ENCODE assay signal across 22 mouse cellular contexts in genomic region chr8:126004953-126005352, GRCm38 (mm10). TPM values are rescaled to one million over a fixed set of nuclear protein-coding genes. Genes with fewer than 3 reads are reported as not detected.
A peak's percentile ranks its signal among the peaks of the same experiment; 100 is the strongest.
DNase-seq lines count a peak whose midpoint lies in the region; TF ChIP-seq lines count a peak whose summit lies in the region.
"Had no signal": no experiment of that assay in that cellular context is flagged by ENCODE, and none has a peak within 500 bp of the region (broad histone marks: within the 10 kb centered on the region; RNA-seq: fewer than 3 reads in every experiment).

No protein-coding gene starts in this region.

- H3K27ac ChIP-seq in cerebellum, adult 2 months (ENCODE audit: insufficient read depth, low read length) = peak overlapping the region; percentile 89
- peak overlapping the region; percentile 55 for H3K27ac ChIP-seq in layer of hippocampus, adult 2 months
- H3K27ac ChIP-seq: embryonic facial prominence, embryonic 13.5 days; embryonic facial prominence, embryonic 15.5 days; forebrain, embryonic 10.5 days; forebrain, embryonic 12.5 days had no signal

- no peak for TF ChIP-seq POLR2A in cerebellum, adult 2 months (IDR thresholded peaks at IDR 0.05; ENCODE audit: borderline replicate concordance, insufficient read depth, low read length)

- no peaks in the 10 kb centered on the region for H3K27me3 ChIP-seq in cerebellum, adult 2 months (ENCODE audit: control insufficient read depth, insufficient read depth, low read length)
- H3K27me3 ChIP-seq: embryonic facial prominence, embryonic 13.5 days; embryonic facial prominence, embryonic 15.5 days; forebrain, embryonic 12.5 days; Patski had no signal

- DNase-seq in cerebellum, adult 11 months = peak; percentile 26
- no peak for DNase-seq in cerebellum, postnatal 4 days (ENCODE audit: low spot score in 2 of 2)
- DNase-seq in cerebellum, adult 2 months = peak; percentile 44 to 54
- no peak for DNase-seq in cerebellum, adult 9-10 months
- no peak for DNase-seq in layer of hippocampus, adult 2 months (ENCODE audit: low spot score in 2 of 2)
- no peak for DNase-seq in layer of hippocampus, adult 8-10 months (ENCODE audit: low spot score in 2 of 2)
- no peak for DNase-seq in embryo, embryonic 11 days
- DNase-seq: adrenal gland, adult 8-10 months; adrenal gland, postnatal 14 days; adrenal gland, postnatal 36 days; B cell, adult 2 months; cerebellum, adult 9-11 months had no signal

- 52% methylated on average over 7 of the region's 7 CpGs for WGBS in cerebellum, adult 2 months

- peaks cover 50% of the 10 kb centered on the region for H3K4me1 ChIP-seq in cerebellum, adult 2 months (ENCODE audit: control insufficient read depth, insufficient read depth, low read length)
- H3K4me1 ChIP-seq: forebrain, embryonic 12.5 days had no signal

- peak overlapping the region; percentile 17 for H3K4me3 ChIP-seq in cerebellum, adult 2 months (replicated peaks; ENCODE audit: insufficient read depth, low read depth, low read length)
- H3K4me3 ChIP-seq in layer of hippocampus, adult 2 months = no peak overlapping the region
- H3K4me3 ChIP-seq: embryonic facial prominence, embryonic 13.5 days; embryonic facial prominence, embryonic 15.5 days; erythroblast, embryonic 14.5 days; forebrain, embryonic 10.5 days; forebrain, embryonic 12.5 days had no signal

- TF ChIP-seq CTCF in cerebellum, adult 2 months (IDR thresholded peaks at IDR 0.05; ENCODE audit: borderline replicate concordance, insufficient read depth, low read depth, low read length) = no peak
- no peak for TF ChIP-seq CTCF in layer of hippocampus, adult 2 months (conservative IDR thresholded peaks at IDR 0.05)

RNA-seq across cellular contexts. Expression of gene Kcnk1, which starts 10.0 kb away (rescaled TPM):
- polyA plus RNA-seq in cerebellum, adult 2 months (2012; rRNA removed) = 206 and 213 TPM in 2 replicates
- 10 to 100 TPM; 73.4 to 77.5 TPM for total RNA-seq in layer of hippocampus, adult 2 months (2021)
- 10 to 100 TPM; 54.2 to 62.9 (median 59.2) TPM for total RNA-seq in layer of hippocampus, adult 8-10 months (2022)
- total RNA-seq: CH12.LX had no signal
- polyA plus RNA-seq: activated CD4-positive, CD25-positive, alpha-beta regulatory T cell, adult 4 months; CD4-positive, CD25-positive, alpha-beta regulatory T cell, adult 4 months; erythroblast, embryonic 14.5 days; G1E had no signal

Comparison
In these comparisons a context has a peak if more than half of its experiments do, and no peak if none do; other contexts are left out.
1. DNase-seq: peak in cerebellum, adult 11 months (single experiment) and cerebellum, adult 2 months (2 of 2); none in cerebellum, postnatal 4 days (0 of 2), cerebellum, adult 9-10 months (single experiment), layer of hippocampus, adult 2 months (0 of 2), layer of hippocampus, adult 8-10 months (0 of 2) and embryo, embryonic 11 days (single experiment).